Mouse (Mus musculus) WW6 (cell line): ENCODE data around the gene Tpx2.

Source experiments
- DNase-seq: peaks from one replicate; pipeline ENCODE4 v3.0.0-alpha.2; 2013; ENCODE audit warnings: low read depth, low spot score

Gene Tpx2

DNA sequence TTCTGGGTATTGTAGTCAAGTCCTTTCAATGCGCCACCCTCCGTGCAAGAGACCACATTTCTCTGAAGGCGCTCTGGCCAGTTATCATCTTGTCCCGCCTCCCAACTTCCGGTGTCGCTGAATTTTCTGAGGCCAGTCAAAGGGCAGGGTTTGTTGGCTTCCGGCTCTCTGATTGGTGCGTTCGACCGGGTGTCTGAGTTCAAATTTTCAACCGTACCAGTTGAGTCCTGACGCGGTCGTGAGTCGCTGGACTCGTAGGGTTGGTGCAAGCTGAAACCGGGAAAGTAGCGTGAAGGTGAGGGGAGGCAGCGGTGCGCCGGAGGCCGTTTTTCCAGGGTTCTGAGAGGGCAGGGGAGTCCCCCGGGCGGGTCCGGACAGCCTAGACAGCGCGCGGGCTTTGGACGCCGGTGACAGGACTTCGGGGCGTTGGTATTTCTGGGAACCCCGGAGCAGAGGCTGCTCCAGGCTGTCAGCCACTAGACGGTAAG, at the start of gene Tpx2:
TSS of gene Tpx2 (plus strand) at position 150 of the 488 bp plus-strand sequence.
- DNase-seq = peak; percentile 96

DNA sequence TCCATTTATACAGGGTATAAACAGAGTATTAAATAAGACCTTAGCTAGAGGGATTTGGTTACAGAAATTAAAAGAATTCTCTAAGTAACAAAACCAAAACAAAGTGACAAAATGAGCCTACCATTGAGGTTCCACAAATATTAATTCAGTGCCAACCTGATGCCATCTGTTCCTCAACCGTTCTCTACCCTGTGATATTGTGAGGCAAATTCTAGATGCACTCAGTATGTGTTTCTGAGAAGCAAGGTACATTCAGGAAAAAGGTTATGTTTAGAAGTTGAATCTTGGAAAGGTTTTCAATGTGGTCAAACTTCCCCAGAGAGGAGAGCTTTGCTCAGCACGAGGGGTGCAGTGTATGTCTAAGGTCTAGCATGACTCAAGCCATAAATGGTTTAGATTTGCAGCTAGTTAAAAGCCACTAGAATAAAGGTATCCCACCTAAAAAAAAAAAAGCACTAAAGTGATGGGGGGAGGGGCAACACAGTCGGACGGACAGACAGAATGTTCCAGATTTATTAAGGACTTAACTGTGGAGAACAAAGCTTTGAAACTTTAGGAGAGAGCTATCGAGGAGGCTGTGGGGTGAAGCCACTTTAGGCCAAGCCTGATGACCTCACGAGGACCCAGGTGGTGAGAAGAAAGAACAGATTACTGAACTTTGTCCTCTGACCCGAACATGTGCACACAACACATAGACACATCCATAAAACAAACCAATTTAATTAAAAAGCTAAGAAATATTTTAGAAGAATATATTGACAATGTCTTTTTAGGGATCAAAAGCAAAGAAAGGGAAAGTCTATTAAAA, 47.6 kb upstream of the Tpx2 start:
- no peak for DNase-seq

DNA sequence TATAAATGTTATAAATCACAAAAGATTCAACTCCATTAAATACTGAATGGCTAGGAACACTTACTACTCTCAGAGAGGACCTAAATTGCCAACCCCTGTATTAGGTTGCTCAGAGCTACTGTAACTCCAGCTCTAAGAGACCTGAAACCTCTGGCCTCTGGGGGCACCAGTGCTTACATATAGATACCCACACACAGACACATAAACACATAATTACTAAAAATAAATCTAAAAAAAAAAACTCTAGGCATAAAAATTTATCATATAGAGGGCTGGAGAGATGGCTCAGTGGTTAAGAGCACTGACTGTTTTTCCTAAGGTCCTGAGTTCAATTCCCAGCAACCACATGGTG, 47.0 kb upstream of the Tpx2 start:
- no peak for DNase-seq

DNA sequence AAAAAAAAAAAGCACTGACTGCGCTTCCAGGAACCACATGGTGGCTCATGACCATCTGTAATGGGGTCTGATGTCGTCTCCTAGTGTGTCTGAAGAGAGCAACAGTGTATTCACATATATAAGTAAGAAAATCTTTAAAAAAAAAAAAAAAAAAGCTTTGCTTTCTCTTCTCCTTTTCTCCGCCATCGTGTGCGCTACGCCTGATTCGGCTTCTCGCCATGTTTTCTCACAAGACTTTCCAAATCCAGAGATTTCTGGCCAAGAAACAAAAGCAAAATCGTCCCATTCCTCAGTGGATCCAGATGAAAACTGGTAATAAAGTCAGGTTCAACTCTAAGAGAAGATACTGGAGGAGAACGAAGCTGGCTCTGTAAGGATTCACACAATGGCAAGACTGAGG, 45.5 kb upstream of the Tpx2 start:
- DNase-seq = no peak

DNA sequence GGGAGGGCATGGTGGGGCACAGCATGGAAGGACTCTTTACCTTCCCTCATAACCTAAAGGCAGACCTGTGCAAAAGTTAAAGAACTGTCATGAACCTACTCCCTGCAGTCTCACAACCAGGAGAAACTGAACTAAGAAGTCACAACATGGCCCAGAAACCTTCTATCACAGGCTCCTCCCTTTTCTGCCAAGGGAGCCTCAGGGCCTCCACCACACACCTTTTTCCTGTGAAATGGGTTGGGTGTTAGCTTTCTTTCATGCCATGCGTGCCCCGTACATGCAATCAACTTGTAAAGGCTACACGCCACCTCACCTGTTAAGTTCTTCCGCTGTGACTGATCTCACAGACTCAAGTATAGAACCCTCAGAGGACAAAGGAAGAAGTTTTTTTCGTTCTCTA, 44.7 kb upstream of the Tpx2 start:
- DNase-seq = no peak

DNA sequence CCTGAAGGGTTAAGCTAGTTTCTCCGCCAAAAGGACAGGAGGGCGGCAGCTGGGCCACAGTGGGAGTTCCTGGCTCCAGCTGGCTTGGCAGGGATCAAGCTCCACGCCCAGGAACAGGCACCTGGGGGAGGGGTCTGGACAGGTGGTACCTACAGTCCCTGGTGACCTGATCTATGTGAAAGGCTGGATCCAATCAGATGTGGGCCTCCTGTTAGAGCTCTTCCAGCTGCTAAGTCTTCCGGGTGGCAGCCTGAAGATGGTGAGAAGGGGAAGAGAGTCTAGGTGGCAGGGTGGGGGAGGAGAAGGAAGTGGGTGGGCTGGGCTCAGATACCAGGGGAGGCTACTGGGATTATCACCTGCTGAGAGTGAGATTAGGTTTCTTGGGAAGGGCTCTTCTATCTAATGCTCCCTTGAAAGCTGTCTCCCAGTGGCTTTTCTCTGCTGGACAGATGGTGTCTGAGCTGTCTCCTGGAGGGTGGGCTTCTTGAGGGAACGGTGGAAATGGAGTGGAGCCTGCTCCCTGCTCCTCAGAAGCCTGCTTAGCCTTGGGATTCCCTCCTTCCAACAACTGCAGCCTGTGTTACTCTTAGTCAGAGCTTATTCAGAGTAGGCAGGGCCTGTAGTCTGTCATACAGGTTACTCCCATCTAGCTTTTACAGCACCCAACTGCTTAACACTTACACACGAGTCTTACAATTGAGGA, 43.2 kb upstream of the Tpx2 start:
- peak; percentile 73 for DNase-seq

DNA sequence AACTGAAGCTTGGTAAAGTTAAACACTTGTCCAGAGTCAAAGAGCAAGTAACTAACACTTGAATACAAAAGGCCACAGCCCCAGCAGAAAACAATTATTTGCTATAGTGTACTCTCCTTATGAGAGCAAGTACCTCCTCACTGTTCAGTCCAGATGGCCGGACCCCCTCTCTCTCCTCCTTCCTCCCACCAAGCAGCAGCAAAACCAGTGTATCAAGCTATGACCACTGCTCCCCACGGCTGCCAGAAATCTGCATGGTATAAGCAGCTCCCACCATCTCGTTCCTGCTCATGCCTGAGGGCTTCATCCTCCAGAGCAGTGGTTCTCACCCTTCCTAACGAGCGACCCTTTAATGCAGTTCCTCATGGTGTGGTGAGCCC, 42.7 kb upstream of the Tpx2 start:
- DNase-seq = no peak

DNA sequence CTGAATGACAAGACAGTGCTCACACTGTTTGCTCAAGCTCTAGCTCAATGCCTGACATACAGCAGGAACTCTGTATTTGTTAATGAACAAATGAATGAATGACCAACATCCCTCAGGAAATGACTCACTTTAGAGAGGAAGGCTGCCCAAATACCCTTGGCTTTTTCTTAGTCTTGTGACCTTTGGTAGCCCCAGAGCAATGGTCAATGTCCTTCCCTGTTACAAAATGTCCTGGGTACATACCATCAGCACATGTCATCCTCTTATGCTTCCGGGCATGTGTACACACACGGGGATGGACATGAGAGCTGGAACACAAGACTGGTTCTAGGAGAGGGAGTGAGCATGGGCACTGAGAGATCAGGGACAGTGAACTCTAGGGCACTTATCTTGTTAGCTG, 41.7 kb upstream of the Tpx2 start:
- DNase-seq = no peak

DNA sequence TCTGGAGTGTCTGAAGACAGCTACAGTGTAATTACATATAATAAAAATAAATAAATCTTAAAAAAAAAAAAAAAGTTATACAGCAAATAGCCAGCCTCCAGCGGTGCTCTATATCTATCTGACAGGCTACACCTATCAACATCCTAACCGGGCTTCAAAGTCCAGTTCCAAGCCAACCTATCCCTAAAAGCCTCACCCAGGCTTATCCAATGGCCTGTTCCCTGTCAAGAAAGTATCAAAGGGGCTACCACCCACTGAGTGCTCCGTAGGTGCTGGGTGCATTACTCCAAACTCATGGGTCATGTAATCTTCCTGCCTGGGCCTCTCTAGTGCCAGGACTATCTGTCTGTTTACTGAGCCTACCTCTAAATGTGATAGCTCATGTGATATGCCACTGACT, 39.6 kb upstream of the Tpx2 start:
- no peak for DNase-seq

DNA sequence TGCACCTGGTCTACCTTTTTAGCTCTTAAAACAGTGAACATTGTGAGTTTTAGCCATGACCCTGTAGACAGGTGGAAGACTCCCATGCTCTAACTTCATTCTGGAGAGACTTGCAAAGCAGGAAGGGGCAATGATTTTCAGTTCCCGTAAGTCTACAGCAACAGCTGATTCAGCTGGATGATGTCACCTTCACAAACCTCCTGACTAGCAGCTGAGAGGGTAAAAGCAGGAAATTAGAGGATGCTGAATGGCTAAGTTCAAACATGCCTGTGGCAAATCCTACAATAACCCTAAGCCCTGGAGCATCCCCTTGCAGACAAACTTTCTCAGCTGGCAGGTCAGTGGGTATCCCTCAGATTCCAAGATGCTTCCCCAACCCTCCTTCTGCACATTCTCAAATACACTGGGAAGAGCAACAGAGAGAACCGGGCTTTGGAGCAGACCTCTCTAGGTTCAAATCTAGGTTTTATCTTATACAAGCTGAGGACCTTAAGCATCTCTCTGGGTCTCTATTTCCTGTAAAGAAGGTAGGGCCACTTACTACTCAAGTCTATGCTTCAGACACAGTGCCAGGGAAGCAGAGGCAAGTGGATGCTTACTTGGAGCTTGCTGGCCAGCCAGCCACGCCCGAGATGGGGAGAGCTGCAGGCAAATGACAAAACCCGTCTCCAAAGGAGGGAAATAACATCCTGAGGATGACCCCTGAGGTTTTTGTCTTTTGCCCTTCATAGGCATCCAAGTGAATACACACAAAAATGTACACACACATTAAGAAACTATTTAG, 37.4 kb upstream of the Tpx2 start:
- no peak for DNase-seq

DNA sequence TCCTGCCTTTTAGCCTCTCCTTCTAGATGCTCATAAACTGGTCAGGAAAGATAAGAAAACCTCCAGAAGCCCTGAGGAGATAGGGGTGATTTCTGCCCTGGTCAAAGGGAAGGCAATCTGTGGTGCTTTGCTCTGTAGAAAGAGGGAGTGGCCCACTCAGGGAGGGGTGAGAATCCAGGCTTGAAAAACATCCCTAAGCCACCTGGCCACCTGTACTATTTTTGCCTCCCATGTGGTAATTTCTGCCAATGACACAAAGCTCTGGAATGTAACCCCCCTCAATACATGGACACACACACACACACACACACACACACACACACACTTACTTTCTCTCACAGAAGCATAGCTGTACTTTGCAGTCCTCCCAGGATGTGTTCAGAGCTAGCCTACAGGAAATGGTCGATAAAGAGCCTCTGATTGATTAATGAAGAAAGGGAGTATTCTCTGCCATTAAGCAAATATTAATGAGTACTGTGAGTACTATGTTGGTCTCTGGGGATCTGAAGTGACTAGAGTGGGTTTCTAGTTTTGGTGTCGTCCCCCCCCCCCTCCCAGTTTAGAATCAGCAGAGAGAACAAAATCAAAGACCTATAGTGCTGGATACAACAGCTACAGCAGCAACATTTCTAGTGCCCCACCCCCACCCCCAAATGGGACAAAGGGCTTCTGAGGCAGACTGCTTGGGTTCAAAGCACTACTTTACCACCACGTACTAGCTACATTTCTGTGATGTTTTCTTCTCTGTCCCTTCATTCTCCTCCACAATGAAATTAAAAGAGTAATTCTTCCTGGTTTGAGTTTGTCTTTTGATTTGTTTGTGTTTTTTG, 36.2 kb upstream of the Tpx2 start:
- no peak for DNase-seq

DNA sequence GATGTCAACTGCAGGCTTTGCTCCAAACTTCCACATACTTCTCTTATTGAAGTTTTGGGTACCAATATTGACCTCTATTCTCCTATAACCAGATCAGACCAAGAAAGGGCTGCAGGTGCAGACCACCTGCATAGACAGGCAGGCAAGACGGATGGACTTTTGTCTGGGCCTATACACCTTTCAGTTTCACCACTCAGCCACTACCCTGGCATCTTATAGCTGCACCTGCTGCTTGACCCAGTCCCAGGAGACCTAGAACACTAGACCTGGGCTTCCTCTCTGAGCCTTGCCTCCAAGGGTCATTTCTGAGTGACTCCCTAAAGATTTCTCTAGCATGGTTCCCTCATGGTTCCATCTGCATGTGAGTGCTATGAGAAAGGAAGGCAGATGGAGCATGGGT, 34.5 kb upstream of the Tpx2 start:
- no peak for DNase-seq

DNA sequence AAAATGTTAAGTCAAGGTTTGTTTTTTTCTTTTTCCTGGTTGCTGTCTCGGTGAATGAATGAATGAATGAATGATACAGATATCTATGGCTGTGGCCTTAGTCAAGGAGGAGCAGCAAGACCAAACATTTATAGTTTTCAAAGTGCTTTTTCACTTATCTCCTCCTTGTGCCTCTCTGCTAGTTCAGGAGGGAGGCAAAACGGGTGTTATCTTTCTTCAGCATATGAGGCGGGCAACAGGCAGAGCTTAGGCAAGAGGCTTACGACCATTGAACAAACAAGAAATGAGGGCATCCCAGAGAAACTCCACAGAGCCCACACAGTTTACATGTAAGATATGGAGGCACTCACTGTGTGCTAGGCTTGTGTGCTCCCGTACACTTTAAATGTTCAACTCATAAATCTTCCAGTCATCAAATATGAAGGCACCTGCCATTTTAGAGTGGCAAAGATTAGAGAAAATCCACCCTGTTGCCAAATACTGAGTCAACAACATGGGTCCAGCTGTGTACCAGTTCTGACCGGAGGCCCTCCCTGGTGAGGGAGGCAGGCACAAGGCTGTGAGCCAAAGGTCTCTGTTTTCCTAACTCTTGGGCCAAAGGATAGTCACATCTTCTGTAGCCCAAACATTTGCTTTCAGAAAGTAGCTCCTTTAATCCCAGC, 33.4 kb upstream of the Tpx2 start:
- DNase-seq = no peak

DNA sequence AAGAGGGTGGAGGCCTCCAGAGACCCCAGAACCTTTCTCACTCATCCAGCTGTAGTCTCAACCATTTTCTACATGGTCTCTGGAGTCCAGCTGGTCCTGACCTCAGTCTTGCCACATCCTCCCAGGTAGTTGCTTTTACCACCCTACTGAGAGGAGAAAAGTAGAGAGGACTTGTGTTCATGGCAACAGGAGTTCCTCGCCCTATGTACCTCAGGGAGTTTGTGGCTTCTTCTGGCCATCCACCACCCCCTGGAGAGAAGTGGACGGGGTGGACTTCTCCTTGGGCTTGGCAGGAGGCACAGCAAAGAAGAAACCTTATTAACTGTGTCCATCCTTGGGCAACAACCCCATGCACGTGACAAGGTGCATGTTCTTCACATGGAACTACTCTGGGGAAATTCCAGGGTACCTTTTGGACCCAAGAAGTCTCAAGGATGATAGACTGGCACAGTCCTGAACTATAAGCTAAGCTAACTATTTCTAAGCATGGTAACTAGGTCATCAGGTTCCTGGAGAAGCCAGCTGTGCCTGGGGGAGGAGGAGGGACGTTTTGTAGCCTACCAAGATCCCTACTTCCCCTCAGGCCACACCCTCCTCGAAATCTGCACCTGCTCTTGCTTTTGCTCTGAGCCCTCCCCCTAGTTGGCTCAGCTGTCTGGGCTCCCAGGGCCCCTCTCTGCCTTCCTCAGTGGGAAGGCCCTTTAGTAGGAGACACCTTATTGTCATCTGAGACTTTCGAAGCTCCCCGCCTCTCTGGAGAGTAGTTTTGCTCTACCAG, 31.7 kb upstream of the Tpx2 start:
- no peak for DNase-seq

DNA sequence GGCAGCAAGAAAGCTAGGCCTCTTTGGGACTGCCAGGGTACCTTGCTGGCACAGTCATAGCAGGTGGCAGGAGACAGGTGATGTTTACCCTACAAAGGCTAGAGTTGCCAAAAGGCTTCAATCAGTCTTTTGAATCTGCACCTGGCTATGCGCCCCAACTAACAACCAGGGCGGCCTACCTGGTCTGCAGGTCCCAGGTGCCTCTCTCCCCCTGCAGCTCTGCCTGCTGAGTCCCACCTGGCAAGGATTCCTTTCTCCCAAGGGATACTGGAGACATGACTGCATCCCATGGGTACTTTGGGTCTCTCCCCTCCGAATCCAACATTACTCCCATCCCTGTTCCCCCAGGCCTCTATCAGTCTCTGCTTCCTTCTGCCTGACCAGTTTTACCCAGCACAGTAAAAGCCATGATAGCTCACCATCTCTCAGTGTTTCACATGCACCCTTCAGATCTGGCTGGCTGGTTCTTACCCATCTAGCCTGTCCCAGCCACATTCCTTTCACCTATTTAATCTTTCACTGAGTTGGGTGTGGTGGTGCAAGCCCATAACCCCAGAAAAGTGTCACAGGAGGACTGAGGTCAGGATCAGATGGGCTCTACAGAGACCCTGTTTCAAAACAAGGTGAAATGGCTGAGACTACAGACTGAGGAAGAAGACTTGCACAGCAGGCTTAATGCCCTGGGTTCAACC, 31.0 kb upstream of the Tpx2 start:
- no peak for DNase-seq

DNA sequence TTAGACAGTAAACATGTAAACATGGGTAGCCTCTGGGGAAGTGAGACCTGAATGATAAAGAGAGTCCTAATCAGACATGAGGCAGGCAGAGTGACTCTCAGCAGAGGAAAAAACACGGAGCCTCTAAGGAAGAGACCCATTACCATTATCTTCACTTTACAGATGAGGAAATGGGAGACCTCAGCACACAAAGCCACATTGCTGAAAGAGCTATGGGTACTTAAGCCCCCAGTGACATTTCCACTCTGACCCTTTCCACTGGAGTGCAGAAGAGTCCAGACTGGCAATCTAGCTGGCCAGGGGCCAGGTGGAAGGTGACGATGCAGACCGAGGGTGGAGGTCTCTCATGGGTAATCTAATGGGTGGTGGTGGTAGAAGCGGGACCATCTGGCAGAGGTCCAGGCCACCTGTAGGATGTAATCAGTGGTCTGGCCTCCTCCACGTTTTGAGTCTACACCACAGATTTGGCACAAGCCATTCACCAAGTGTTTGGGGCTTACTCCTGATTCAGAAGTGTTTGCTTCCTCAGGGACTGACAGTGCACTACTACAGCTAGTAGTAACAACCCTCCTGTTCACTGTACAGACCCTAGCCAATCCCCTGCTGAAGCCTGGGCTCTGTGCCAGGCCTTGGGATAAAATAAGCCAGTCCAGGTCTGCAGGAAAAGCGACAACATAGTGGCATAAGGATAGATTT, 30.0 kb upstream of the Tpx2 start:
- no peak for DNase-seq

DNA sequence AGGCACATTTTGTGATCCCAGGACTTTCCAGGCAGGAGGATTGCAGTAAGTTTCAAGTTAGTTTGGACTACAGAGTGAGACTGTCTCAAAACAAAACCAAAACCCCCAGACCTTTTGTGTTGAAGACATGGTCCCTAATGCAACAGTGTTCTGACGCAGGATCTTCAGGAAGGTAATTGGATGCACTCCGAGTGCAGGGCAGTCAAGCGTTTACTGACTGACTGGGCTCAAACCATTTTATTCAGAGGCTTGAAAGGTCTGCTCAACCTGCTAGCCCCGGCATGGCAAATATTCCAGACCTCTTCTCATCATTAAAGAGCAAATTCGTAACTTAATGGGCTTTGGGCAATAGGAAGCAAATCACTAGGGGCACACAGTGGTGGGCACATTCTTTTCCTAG, 29.1 kb upstream of the Tpx2 start:
- no peak for DNase-seq

DNA sequence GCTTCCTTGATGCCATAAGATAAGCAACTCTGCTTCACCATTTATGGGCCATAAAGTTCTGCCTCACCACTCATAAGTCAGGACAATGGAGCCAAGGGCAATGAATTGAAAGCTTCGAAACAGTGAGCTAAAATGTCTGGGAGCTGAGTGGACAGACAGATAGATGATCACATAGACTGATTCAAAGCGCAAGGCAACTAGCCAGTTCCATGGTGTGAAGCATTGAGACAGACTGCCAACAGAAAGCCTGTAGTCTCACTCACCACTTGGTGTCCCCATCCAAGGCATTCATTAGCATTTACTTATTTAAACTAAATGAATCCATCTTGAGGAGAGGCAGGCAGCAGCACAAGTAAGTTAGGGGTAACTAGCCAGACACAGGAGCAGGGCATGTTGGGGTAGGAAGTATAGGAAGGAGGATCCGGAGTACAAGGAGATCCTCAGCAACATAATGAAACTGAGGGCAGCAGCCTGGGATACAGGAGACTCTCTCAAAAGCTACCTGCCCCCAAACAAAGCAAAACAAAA, 28.6 kb upstream of the Tpx2 start:
- DNase-seq = no peak

DNA sequence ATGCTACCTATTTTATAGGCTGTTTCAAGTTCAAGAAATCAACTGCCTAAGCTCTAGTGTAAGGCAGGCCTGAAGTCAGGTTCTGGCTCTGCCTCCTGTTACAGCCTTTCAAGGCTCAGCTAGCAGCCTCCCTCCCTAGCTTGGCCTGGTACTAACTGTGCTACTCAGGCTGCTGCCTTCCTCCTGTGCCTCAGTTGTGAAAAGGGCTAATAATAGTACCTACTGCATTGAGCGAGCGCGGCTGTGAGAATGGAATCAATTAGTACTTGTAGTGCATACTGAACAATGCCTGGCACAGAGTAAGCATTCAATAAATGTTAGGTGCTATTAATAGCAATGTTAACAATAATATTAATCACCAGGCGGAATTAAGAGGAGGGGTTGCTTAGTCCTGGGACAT, 27.8 kb upstream of the Tpx2 start:
- DNase-seq = no peak
